Mouse (Mus musculus) heart, embryonic 13.5 days (tissue): ENCODE results near the gene Gm39653. TPM values are rescaled to one million over a fixed set of nuclear protein-coding genes. Genes with fewer than 3 reads are reported as not detected.

ENCODE experiments used
- ATAC-seq: fragments of 200-750 bp; cut with Nextera tagmentation; 2 replicates; pipeline ENCODE4 v1.8.0; 2017; ENCODE audit warnings: moderate TSS enrichment; ENCODE audit not compliant: insufficient number of reproducible peaks, low FRiP score, low TSS enrichment; ENCODE audit errors: extremely low read depth
- H3K27ac ChIP-seq: fragments of 300-500 bp; sonication (generic); replicated peaks from 2 replicates; pipeline ENCODE4 v1.5.1; 2015; ENCODE audit warnings: moderate library complexity, mild to moderate bottlenecking, inconsistent platforms
- H3K27me3 ChIP-seq: fragments of 300-500 bp; sonication (generic); replicated peaks from 2 replicates; pipeline ENCODE4 v1.6.1; 2015; ENCODE audit warnings: mild to moderate bottlenecking, inconsistent platforms
- H3K36me3 ChIP-seq: fragments of 300-500 bp; sonication (generic); 2 replicates; pipeline ENCODE4 v1.6.1; 2015; ENCODE audit warnings: mild to moderate bottlenecking, inconsistent platforms
- H3K4me1 ChIP-seq: fragments of 300-500 bp; sonication (generic); 2 replicates; pipeline ENCODE4 v1.6.1; 2015; ENCODE audit warnings: inconsistent platforms
- H3K4me2 ChIP-seq: fragments of 300-500 bp; sonication (generic); 2 replicates; pipeline ENCODE4 v1.6.1; 2015; ENCODE audit warnings: inconsistent platforms, mild to moderate bottlenecking, moderate library complexity
- H3K4me3 ChIP-seq: fragments of 300-500 bp; sonication (generic); 2 replicates; pipeline ENCODE4 v1.5.1; 2015; ENCODE audit warnings: moderate library complexity, mild to moderate bottlenecking, inconsistent platforms
- H3K9ac ChIP-seq: fragments of 300-500 bp; sonication (generic); 2 replicates; pipeline ENCODE4 v1.6.1; 2015; ENCODE audit warnings: inconsistent platforms, mild to moderate bottlenecking, moderate library complexity
- H3K9me3 ChIP-seq: fragments of 300-500 bp; sonication (generic); 2 replicates; pipeline ENCODE4 v1.6.1; 2016; ENCODE audit warnings: inconsistent platforms
- WGBS: fragments of 180-500 bp; shearing (Covaris S2); methylation state at CpG from one replicate; pipeline ENCODE4 v1.1.7; 2015; ENCODE audit warnings: mixed read lengths; 5-methylcytosine and 5-hydroxymethylcytosine counted together
- polyA plus RNA-seq: library from polyadenylated mRNA; unstranded; fragments of >200 nt; fragmentation: Nextera tagmentation; extraction: Ambion mirVana; gene quantifications from 2 replicates; pipeline ENCODE4 v1.2.1, GENCODE M21; 2015

The Gm39653 gene
- not detected in 2 replicates for polyA plus RNA-seq

- Histone ChIP-seq H3K4me3 (no peak within 1 kb of the TSS), H3K36me3 (no peaks in the 10 kb centered on the region), H3K27me3 (peaks cover 26% of the 10 kb centered on the region), H3K9ac (no peak within 1 kb of the TSS), H3K9me3 (no peaks in the 10 kb centered on the region), H3K4me2 (no peak within 1 kb of the TSS), H3K4me1 (no peaks in the 10 kb centered on the region), H3K27ac (no peak within 1 kb of the TSS)
- ATAC-seq = no peak
- WGBS = 66% methylated on average over 3 of the region's 3 CpGs
These were observed at the start of gene Gm39653 for GRCm38 (mm10) chr1:63615668-63616067. Gene Gm39653 (plus strand): TSS chr1:63615968.

DNA sequence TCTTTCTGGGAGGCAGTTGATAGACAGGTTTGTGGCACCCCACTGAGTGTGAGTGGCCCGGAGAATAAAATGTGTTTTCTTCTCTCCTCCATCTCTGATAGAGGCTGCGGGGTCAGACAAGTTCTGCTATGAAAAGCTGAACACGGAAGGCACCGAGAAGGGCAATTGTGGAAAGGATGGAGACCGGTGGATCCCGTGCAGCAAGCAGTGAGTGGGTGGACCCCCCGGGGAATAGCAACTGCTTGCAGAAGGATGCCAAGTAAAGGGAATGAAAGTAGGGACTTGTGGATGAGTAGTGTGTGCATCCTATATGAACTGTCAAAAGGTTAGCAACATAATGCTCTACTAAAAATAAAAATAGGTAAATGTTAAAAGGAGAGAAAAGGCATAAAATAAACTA, 49.3 kb upstream of the Gm39653 start:
- no peaks in the 10 kb centered on the region for H3K9me3 ChIP-seq
- 25% methylated on average over 7 of the region's 7 CpGs for WGBS

GRCm38 (mm10) chr1:63567031-63567430, 48.7 kb upstream of the Gm39653 start:
- H3K4me1 ChIP-seq = peaks cover 5% of the 10 kb centered on the region; the same call in 1 of the 2 replicates
- H3K27me3 ChIP-seq = 0 out of 2 replicates have a peak, but pooled peaks cover 4% of the 10 kb centered on the region
- 15% methylated on average over 4 of the region's 4 CpGs for WGBS
- H3K4me3 ChIP-seq = no peak overlapping the region
- no peaks in the 10 kb centered on the region for H3K36me3 ChIP-seq
- H3K9me3 ChIP-seq = no peaks in the 10 kb centered on the region
- H3K27ac ChIP-seq = no peak overlapping the region
- no peak overlapping the region for H3K9ac ChIP-seq
- no peak for ATAC-seq
- no peak overlapping the region for H3K4me2 ChIP-seq

More for the DNA sequence above, 49.3 kb upstream of the Gm39653 start:
- no peak overlapping the region for H3K9ac ChIP-seq
- H3K4me1 ChIP-seq = peaks cover 5% of the 10 kb centered on the region; the same call in 1 of the 2 replicates
- H3K27me3 ChIP-seq = 0 out of 2 replicates have a peak, but pooled peaks cover 4% of the 10 kb centered on the region
- no peak overlapping the region for H3K27ac ChIP-seq
- ATAC-seq = no peak
- H3K4me3 ChIP-seq = no peak overlapping the region
- H3K4me2 ChIP-seq = no peak overlapping the region
- no peaks in the 10 kb centered on the region for H3K36me3 ChIP-seq

GRCm38 (mm10) chr1:63572229-63572628, 43.5 kb upstream of the Gm39653 start:
- H3K27ac ChIP-seq = no peak overlapping the region
- no peak overlapping the region for H3K9ac ChIP-seq
- H3K9me3 ChIP-seq = no peaks in the 10 kb centered on the region
- 0 out of 2 replicates have a peak, but pooled peaks cover 2% of the 10 kb centered on the region for H3K4me1 ChIP-seq
- ATAC-seq = no peak
- no peaks in the 10 kb centered on the region for H3K27me3 ChIP-seq
- WGBS = 64% methylated on average over 7 of the region's 7 CpGs
- no peaks in the 10 kb centered on the region for H3K36me3 ChIP-seq
- H3K4me2 ChIP-seq = no peak overlapping the region
- H3K4me3 ChIP-seq = no peak overlapping the region

- Histone ChIP-seq H3K4me1 (no peaks in the 10 kb centered on the region), H3K27ac (no peak overlapping the region), H3K9ac (no peak overlapping the region), H3K27me3 (no peaks in the 10 kb centered on the region), H3K36me3 (no peaks in the 10 kb centered on the region), H3K4me3 (no peak overlapping the region), H3K4me2 (no peak overlapping the region), H3K9me3 (no peaks in the 10 kb centered on the region)
- WGBS = 74% methylated on average over 6 of the region's 6 CpGs
- ATAC-seq = no peak
These were observed 42.3 kb upstream of the Gm39653 start for GRCm38 (mm10) chr1:63573432-63573831.

GRCm38 (mm10) chr1:63573864-63574611, 41.7 kb upstream of the Gm39653 start:
- H3K36me3 ChIP-seq = no peaks in the 10 kb centered on the region
- 58% methylated on average over 12 of the region's 12 CpGs for WGBS
- no peak overlapping the region for H3K27ac ChIP-seq
- H3K4me2 ChIP-seq = no peak overlapping the region
- no peak overlapping the region for H3K9ac ChIP-seq
- ATAC-seq = no peak
- no peaks in the 10 kb centered on the region for H3K9me3 ChIP-seq
- no peak overlapping the region for H3K4me3 ChIP-seq
- no peaks in the 10 kb centered on the region for H3K27me3 ChIP-seq
- H3K4me1 ChIP-seq = no peaks in the 10 kb centered on the region

DNA sequence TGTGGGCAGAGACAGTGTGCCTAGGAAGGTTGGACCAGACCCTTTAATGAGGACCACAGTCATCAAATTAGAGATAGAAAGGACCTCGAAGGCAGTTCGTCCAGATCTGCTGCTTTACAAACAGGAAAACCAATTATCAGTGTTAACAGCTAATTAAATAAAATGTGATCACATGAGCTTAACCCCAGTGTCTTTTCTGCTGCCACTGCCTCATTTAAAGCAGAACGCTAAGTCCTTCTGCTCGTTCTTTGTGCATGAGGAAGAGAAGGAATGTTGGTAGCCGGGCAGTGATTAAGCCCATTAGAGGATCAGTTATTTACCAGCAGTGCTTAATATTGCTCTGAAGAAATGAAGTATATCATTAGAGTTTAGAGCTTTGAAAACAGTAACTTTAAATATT, 39.0 kb upstream of the Gm39653 start:
- no peak overlapping the region for H3K4me3 ChIP-seq
- WGBS = 58% methylated on average over 5 of the region's 5 CpGs
- no peak for ATAC-seq

DNA sequence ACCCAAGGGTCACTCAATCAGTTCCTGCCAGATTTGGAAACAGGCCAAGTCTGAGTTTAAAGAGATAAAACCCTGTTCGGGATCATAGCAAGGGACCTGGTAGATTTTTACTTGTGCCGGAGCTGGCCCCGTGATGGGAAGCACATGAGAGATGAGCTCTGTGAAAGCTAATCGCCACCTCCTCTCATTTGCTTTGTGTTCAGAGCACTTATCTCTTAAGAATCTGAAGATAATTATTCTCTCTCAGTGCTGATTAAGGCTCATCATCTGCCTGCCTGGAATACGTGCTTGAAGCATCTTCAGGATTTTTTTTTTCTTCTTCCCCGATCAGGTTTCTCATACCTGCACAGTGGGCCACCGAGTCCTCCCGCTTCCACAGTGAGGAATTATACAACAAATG, 36.6 kb upstream of the Gm39653 start:
- no peak for ATAC-seq
- no peaks in the 10 kb centered on the region for H3K9me3 ChIP-seq
- no peak overlapping the region for H3K4me2 ChIP-seq
- no peak overlapping the region for H3K4me3 ChIP-seq
- H3K27ac ChIP-seq = no peak overlapping the region
- H3K9ac ChIP-seq = no peak overlapping the region
- H3K27me3 ChIP-seq = no peaks in the 10 kb centered on the region
- no peaks in the 10 kb centered on the region for H3K36me3 ChIP-seq
- H3K4me1 ChIP-seq = no peaks in the 10 kb centered on the region
- WGBS = 62% methylated on average over 8 of the region's 8 CpGs

More for the DNA sequence above, 39.0 kb upstream of the Gm39653 start:
- H3K9ac ChIP-seq = no peak overlapping the region
- H3K27me3 ChIP-seq = no peaks in the 10 kb centered on the region
- no peaks in the 10 kb centered on the region for H3K4me1 ChIP-seq
- H3K27ac ChIP-seq = no peak overlapping the region
- H3K36me3 ChIP-seq = no peaks in the 10 kb centered on the region
- no peak overlapping the region for H3K4me2 ChIP-seq
- H3K9me3 ChIP-seq = no peaks in the 10 kb centered on the region

DNA sequence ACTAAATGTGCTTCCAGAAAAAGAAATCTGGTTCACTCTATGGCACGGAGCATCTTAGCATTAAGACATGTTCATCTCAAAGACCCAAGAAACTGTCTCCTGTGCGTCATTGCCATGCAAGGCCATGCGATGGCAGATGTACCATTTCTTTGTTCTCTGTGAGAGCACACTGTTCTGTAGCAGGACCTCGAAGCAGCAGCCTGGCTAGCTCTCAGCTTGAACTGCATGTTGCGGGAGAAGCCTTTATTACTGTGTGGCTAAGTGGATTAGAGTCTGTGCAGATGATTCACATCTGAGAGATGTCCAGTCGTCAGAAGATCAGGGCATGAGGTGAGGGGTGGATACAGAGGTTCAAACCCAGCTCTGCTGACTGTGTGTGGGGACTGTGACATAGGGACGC, 28.9 kb upstream of the Gm39653 start:
- Histone ChIP-seq H3K9ac (no peak overlapping the region), H3K27me3 (no peaks in the 10 kb centered on the region), H3K36me3 (no peaks in the 10 kb centered on the region), H3K4me1 (no peaks in the 10 kb centered on the region), H3K27ac (no peak overlapping the region), H3K4me2 (no peak overlapping the region), H3K4me3 (no peak overlapping the region), H3K9me3 (no peaks in the 10 kb centered on the region)
- 73% methylated on average over 7 of the region's 7 CpGs for WGBS
- ATAC-seq = no peak

DNA sequence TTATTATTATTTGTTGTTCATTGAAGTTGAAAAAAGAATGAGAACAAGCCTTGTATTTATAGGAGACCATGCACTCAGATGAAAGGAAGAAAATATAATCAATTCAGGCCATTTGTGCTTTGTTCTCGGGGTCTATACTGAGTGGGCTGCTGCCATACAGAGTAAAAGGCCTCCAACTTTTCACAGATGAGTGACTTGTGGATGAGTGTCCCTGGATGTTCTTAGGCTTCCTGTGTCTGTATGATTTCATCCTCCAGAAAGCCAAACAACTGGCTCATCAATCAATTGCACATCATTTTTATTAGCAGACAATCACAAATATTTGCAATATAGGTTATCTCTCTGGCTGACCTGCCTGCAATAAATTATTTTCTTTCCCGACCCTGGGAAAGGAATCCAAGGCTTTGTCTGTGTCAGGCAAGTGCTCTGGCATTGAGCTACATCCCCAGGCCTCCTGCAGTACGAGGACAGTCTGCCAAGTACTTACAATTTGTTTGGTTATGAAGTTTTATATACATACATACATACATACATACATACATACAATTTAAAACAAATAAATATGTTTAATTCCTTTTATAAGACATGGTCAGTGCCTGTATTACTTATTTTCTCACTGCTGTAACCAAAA, 11.8 kb upstream of the Gm39653 start:
- Histone ChIP-seq H3K4me3 (no peak overlapping the region), H3K27ac (no peak overlapping the region), H3K27me3 (no peaks in the 10 kb centered on the region), H3K36me3 (no peaks in the 10 kb centered on the region), H3K9ac (no peak overlapping the region), H3K4me1 (no peaks in the 10 kb centered on the region), H3K9me3 (no peaks in the 10 kb centered on the region), H3K4me2 (no peak overlapping the region)
- WGBS = 47% methylated on average over 3 of the region's 3 CpGs
- ATAC-seq = no peak

- Histone ChIP-seq H3K4me1 (no peaks in the 10 kb centered on the region), H3K36me3 (no peaks in the 10 kb centered on the region), H3K4me3 (no peak overlapping the region), H3K27ac (no peak overlapping the region), H3K9me3 (no peaks in the 10 kb centered on the region), H3K4me2 (no peak overlapping the region), H3K27me3 (peaks cover 21% of the 10 kb centered on the region), H3K9ac (no peak overlapping the region)
- 82% methylated on average over 4 of the region's 4 CpGs for WGBS
- no peak for ATAC-seq
These were observed 6.2 kb upstream of the Gm39653 start for GRCm38 (mm10) chr1:63609613-63610012.

DNA sequence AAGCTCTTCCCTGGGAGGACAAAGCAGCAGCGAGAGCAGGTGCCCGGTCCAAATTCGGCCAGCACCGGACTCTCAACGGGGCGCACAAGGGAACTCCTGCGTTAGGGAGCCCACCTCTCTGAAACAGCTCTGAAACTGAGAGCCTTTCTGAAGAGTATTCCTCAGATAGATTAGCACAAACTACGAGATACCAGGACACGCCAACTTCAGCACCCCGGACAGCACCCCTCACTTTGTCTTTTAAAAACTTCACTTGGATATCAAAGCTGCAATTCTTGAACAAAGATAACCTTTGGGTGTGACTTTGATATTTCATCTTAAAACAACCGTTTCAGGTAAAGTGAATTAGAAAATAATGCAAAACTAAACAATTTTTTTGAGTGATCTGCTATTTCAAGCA, 1.2 kb upstream of the Gm39653 start:
- WGBS = under 1% methylated on average over 11 of the region's 11 CpGs
- Histone ChIP-seq H3K4me1 (no peaks in the 10 kb centered on the region), H3K27ac (no peak overlapping the region), H3K36me3 (no peaks in the 10 kb centered on the region), H3K4me3 (no peak overlapping the region), H3K9me3 (no peaks in the 10 kb centered on the region), H3K9ac (no peak overlapping the region), H3K27me3 (peaks cover 26% of the 10 kb centered on the region), H3K4me2 (no peak overlapping the region)
- no peak for ATAC-seq
